Mouse (Mus musculus) retina, embryonic 14.5 days (tissue): ENCODE measurements at regions not wholly inside any gene's neighbourhood (a gene's known extent, or its start where the extent isn't known, plus 50 kb on each side); places are given as distances from the start of the nearest gene placed in this dataset.

Experiments used
- DNase-seq: peaks from one replicate; pipeline ENCODE4 v3.0.0-alpha.2; 2015; ENCODE audit warnings: low spot score

DNA sequence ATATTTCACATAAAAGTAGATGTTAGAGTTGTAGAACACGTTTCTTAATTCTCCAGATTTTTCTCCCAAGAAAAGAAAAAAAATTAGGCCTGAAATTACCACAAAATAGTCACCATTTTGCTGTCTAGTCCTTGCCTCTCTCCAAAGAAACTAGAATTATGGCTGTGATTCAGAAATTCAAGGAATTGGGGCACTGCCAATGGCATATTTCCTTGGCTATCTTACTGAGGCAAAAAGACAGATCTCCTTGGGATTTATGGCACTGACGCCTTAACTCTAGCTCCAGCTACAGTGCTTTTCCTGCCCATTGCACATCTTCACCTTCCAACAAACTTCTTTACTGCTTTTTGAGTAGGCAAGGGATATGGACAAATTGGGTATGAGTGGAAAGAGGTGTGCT, 336.3 kb upstream of the Slc24a2 start:
- DNase-seq: no peak

DNA sequence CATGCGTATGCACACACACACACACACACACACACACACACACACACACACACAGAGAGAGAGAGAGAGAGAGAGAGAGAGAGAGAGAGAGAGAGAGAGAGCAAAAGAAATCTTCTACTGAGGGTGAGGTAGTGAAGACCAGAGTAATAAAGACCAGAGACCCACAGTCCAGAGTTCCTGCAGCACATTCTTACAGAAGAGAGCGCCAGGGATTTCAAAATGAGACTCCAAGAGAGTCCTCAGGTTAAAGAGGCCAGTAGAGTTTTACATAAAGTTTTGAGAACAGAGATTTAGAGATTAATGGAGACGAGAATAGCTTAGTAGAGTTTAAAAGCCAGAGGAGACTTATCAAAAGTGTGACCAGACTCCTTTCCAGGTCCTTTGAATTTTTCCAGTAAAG, 324.6 kb upstream of the Slc24a2 start:
- DNase-seq: no peak
